10 mouse cellular contexts compared by ENCODE assay signal in the genomic region with DNA sequence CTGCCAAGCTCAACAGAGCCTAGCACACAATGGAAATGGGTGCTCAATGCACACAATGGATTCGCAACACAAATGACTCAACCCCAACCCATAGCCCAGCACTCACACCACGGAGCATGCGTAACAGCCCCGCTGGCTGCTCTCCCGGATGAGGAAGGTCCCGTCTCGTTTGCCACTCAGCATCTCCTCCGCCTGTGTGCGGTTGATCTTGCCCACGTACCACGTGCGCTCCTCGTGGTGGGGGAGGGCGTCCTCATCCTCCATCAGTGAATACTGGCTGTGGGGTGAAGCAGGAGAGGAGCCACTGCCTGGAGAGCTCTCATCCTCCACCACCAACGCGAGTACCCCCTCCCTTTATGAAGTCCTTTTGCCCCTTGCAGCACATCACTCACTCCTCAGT. TPM values are rescaled to one million over a fixed set of nuclear protein-coding genes. Genes with fewer than 3 reads are reported as not detected.
DNase-seq lines count a peak whose midpoint lies in the region; ATAC-seq and TF ChIP-seq lines count a peak whose summit lies in the region.
"Had no signal": no experiment of that assay in that cellular context is flagged by ENCODE, and none has a peak within 500 bp of the region (broad histone marks: within the 10 kb centered on the region; RNA-seq: fewer than 3 reads in every experiment).

No protein-coding gene starts in this region.

- H3K4me3 ChIP-seq in heart, adult 2 months: no peak overlapping the region
- H3K4me3 ChIP-seq in liver, embryonic 12.5 days: no peak overlapping the region
- H3K4me3 ChIP-seq: layer of hippocampus, adult 2 months; limb, embryonic 13.5 days had no signal

- H3K9ac ChIP-seq in heart, adult 2 months (ENCODE audit: low read depth, low read length): no peak overlapping the region
- no peak overlapping the region for H3K9ac ChIP-seq in liver, embryonic 12.5 days
- H3K9ac ChIP-seq: limb, embryonic 13.5 days had no signal

- H3K79me2 ChIP-seq in heart, adult 2 months (replicated peaks; ENCODE audit: control insufficient read depth, insufficient read depth, low read length): no peaks in the 10 kb centered on the region; the same call in 1 of the 2 replicates

- H3K9me3 ChIP-seq in liver, embryonic 12.5 days (replicated peaks): no peaks in the 10 kb centered on the region
- H3K9me3 ChIP-seq: limb, embryonic 13.5 days had no signal

- no peaks in the 10 kb centered on the region for H3K27me3 ChIP-seq in heart, adult 2 months (ENCODE audit: control insufficient read depth, insufficient read depth, low read length)
- 0 out of 2 replicates have a peak, but pooled peaks cover 4% of the 10 kb centered on the region for H3K27me3 ChIP-seq in liver, embryonic 12.5 days (replicated peaks)
- no peaks in the 10 kb centered on the region for H3K27me3 ChIP-seq in splenic B cell, adult 2 months (ENCODE audit: control insufficient read depth, insufficient read depth, low read length, poor library complexity, severe bottlenecking)
- H3K27me3 ChIP-seq: limb, embryonic 13.5 days had no signal

- TF ChIP-seq EP300 in heart, adult 2 months (IDR thresholded peaks at IDR 0.05; ENCODE audit: insufficient read depth, low read depth, low read length): no peak

- H3K36me3 ChIP-seq in heart, adult 2 months (ENCODE audit: control insufficient read depth, insufficient read depth, low read length): no peaks in the 10 kb centered on the region
- peaks cover 57% of the 10 kb centered on the region for H3K36me3 ChIP-seq in liver, embryonic 12.5 days
- peaks cover 5% of the 10 kb centered on the region for H3K36me3 ChIP-seq in splenic B cell, adult 2 months (ENCODE audit: control insufficient read depth, insufficient read depth, low read length, poor library complexity, severe bottlenecking)

- intact Hi-C loops in heart, adult 2 months (cut with DNase I): loop anchor here (1.0 kb wide), 1 partner anchor 49 kb away; no protein-coding TSS in a partner anchor

- peak overlapping the region; percentile 7; the same call in 1 of the 2 replicates for H3K4me2 ChIP-seq in liver, embryonic 12.5 days
- H3K4me2 ChIP-seq: limb, embryonic 13.5 days had no signal

- no peak for ATAC-seq in liver, embryonic 12.5 days
- ATAC-seq in erythroblast, adult 5-6 weeks (replicated peaks; ENCODE audit: low FRiP score, poor library complexity, severe bottlenecking): no peak

- H3K27ac ChIP-seq in heart, adult 2 months: no peak overlapping the region
- H3K27ac ChIP-seq in liver, embryonic 12.5 days: 0 out of 2 replicates have a peak overlapping the region, but pooled peaks have one; percentile 23
- H3K27ac ChIP-seq: limb, embryonic 13.5 days had no signal

- 84% methylated on average over 16 of the region's 16 CpGs for WGBS in heart, adult 2 months
- WGBS in liver, embryonic 12.5 days (ENCODE audit: insufficient replicate concordance): 79% methylated on average over 16 of the region's 16 CpGs

- DNase-seq in heart, adult 2 months: peak; percentile 54 to 58
- no peak for DNase-seq in heart, adult 8-10 months (ENCODE audit: low spot score)
- DNase-seq in thymus, postnatal 4 days: peak; percentile 38
- no peak for DNase-seq in thymus, postnatal 0 days (ENCODE audit: low spot score)
- peak; percentile 50 for DNase-seq in splenic B cell, adult 2 months (ENCODE audit: low read depth, low spot score)
- no peak for DNase-seq in frontal cortex, postnatal 25 days (ENCODE audit: low spot score in 2 of 2)

- TF ChIP-seq POLR2A in heart, adult 2 months (IDR thresholded peaks at IDR 0.05; ENCODE audit: insufficient read depth, low read depth, low read length): no peak

- H3K4me1 ChIP-seq in heart, adult 2 months (ENCODE audit: control insufficient read depth, insufficient read depth, low read length): peaks cover 6% of the 10 kb centered on the region
- peaks cover 81% of the 10 kb centered on the region for H3K4me1 ChIP-seq in liver, embryonic 12.5 days

- TF ChIP-seq CTCF in heart, adult 2 months (IDR thresholded peaks at IDR 0.05): no peak

RNA-seq across cellular contexts. Expression of gene Pik3r2, which starts 7.6 kb away (rescaled TPM):
- total RNA-seq in heart, adult 2 months (2021): 10 to 100 TPM; 22.0 to 22.4 TPM
- 34.3 and 45.5 TPM in 2 replicates for polyA plus RNA-seq in heart, adult 2 months (2012; rRNA removed)
- total RNA-seq in heart, adult 8-10 months (2022): 10 to 100 TPM; 19.3 to 24.1 (median 22.2) TPM
- polyA plus RNA-seq in thymus, postnatal 0 days (2015; fragmentation: Nextera tagmentation; extraction: Ambion mirVana): 35.1 and 38.6 TPM in 2 replicates
- polyA plus RNA-seq in liver, embryonic 12.5 days (2016; fragmentation: Nextera tagmentation; extraction: Ambion mirVana): 23.3 and 27.3 TPM in 2 replicates
- total RNA-seq in erythroblast, adult 5-6 weeks (2015; ENCODE audit: low replicate concordance): 4.8 and 12.1 TPM in 2 replicates
- total RNA-seq in erythroblast, adult 5-6 weeks (2017; ENCODE audit: low replicate concordance): 5.9 and 6.3 TPM in 2 replicates

RNA-seq across cellular contexts. Expression of gene Mpv17l2, which starts 8.2 kb away (rescaled TPM):
- 10 to 100 TPM; 21.7 to 29.1 TPM for total RNA-seq in heart, adult 2 months (2021)
- 30.0 and 32.2 TPM in 2 replicates for polyA plus RNA-seq in heart, adult 2 months (2012; rRNA removed)
- 10 to 100 TPM; 23.2 to 32.5 (median 27.7) TPM for total RNA-seq in heart, adult 8-10 months (2022)
- 54.3 and 54.4 TPM in 2 replicates for polyA plus RNA-seq in thymus, postnatal 0 days (2015; fragmentation: Nextera tagmentation; extraction: Ambion mirVana)
- 52.2 and 52.7 TPM in 2 replicates for polyA plus RNA-seq in liver, embryonic 12.5 days (2016; fragmentation: Nextera tagmentation; extraction: Ambion mirVana)
- 8.2 and 9.6 TPM in 2 replicates for total RNA-seq in erythroblast, adult 5-6 weeks (2015; ENCODE audit: low replicate concordance)
- total RNA-seq in erythroblast, adult 5-6 weeks (2017; ENCODE audit: low replicate concordance): 3.8 and 6.4 TPM in 2 replicates

RNA-seq across cellular contexts. Expression of gene Rab3a, which starts 14.5 kb away (rescaled TPM):
- total RNA-seq in heart, adult 2 months (2021): 10 to 100 TPM; 46.5 to 48.0 TPM
- polyA plus RNA-seq in heart, adult 2 months (2012; rRNA removed): 89.1 and 117 TPM in 2 replicates
- total RNA-seq in heart, adult 8-10 months (2022): 10 to 100 TPM; 46.3 to 60.7 (median 50.6) TPM
- polyA plus RNA-seq in thymus, postnatal 0 days (2015; fragmentation: Nextera tagmentation; extraction: Ambion mirVana): 7.0 and 8.0 TPM in 2 replicates
- polyA plus RNA-seq in liver, embryonic 12.5 days (2016; fragmentation: Nextera tagmentation; extraction: Ambion mirVana): 3.3 and 3.9 TPM in 2 replicates
- not detected in 2 replicates for total RNA-seq in erythroblast, adult 5-6 weeks (2015; ENCODE audit: low replicate concordance)
- 1.5 TPM in 1 of 2 replicates, not detected in the other for total RNA-seq in erythroblast, adult 5-6 weeks (2017; ENCODE audit: low replicate concordance)

RNA-seq across cellular contexts. Expression of gene Mast3, which starts 35.9 kb away (rescaled TPM):
- total RNA-seq in heart, adult 2 months (2021): 1 to 10 TPM; 6.0 to 7.4 TPM
- polyA plus RNA-seq in heart, adult 2 months (2012; rRNA removed): 12.7 and 13.9 TPM in 2 replicates
- total RNA-seq in heart, adult 8-10 months (2022): 1 to 10 TPM; 6.5 to 8.4 (median 7.1) TPM
- 37.2 and 37.3 TPM in 2 replicates for polyA plus RNA-seq in thymus, postnatal 0 days (2015; fragmentation: Nextera tagmentation; extraction: Ambion mirVana)
- 9.8 and 10.4 TPM in 2 replicates for polyA plus RNA-seq in liver, embryonic 12.5 days (2016; fragmentation: Nextera tagmentation; extraction: Ambion mirVana)
- total RNA-seq in erythroblast, adult 5-6 weeks (2015; ENCODE audit: low replicate concordance): 21.7 and 29.2 TPM in 2 replicates
- 3.9 and 5.4 TPM in 2 replicates for total RNA-seq in erythroblast, adult 5-6 weeks (2017; ENCODE audit: low replicate concordance)

RNA-seq across cellular contexts. Expression of gene Il12rb1, which starts 39.3 kb away (rescaled TPM):
- not detected for total RNA-seq in heart, adult 2 months (2021)
- 0.15 and 0.16 TPM in 2 replicates for polyA plus RNA-seq in heart, adult 2 months (2012; rRNA removed)
- under 1 TPM in 2 of 4 experiments, not detected in 2; 0.16 to 0.49 TPM for total RNA-seq in heart, adult 8-10 months (2022)
- 16.2 TPM in 2 replicates for polyA plus RNA-seq in thymus, postnatal 0 days (2015; fragmentation: Nextera tagmentation; extraction: Ambion mirVana)
- 0.18 and 0.22 TPM in 2 replicates for polyA plus RNA-seq in liver, embryonic 12.5 days (2016; fragmentation: Nextera tagmentation; extraction: Ambion mirVana)
- total RNA-seq in erythroblast, adult 5-6 weeks (2015; ENCODE audit: low replicate concordance): not detected in 2 replicates
- 0.14 and 0.51 TPM in 2 replicates for total RNA-seq in erythroblast, adult 5-6 weeks (2017; ENCODE audit: low replicate concordance)

Comparison
In these comparisons a context has a peak if more than half of its experiments do, and no peak if none do; other contexts are left out.
1. DNase-seq: peak in heart, adult 2 months (2 of 2), thymus, postnatal 4 days (single experiment) and splenic B cell, adult 2 months (single experiment); none in heart, adult 8-10 months (single experiment), thymus, postnatal 0 days (single experiment) and frontal cortex, postnatal 25 days (0 of 2).
2. RNA of gene Rab3a, which starts 14.5 kb away (total RNA-seq): 46.3 to 60.7 TPM in heart, adult 8-10 months and 46.5 to 48.0 TPM in heart, adult 2 months; 1.5 TPM in erythroblast, adult 5-6 weeks; every median in the first group is over 10 times any median in the second.